Mouse (Mus musculus): ENCODE data around the gene Tert.

DNA sequence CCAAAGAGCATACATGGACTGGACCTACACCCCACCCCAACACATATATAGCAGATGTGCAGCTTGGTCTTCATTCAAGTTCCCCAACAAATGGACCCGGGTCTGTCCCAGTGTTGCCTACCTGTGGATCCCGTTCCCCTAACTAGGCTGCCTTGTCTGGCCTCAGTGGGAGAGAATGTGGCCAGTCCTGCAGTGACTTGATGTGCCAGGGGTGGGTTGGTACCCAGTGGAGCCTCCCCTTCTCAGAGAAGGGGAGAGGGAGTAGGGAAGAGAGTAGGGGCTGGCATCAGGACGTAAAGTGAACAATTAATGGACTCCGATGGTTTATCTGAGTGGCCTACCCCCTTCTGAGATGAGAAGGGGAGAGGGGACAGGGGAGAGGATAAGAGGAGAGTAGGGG is 23.7 kb upstream of the Tert start:
- TF ChIP-seq MAX (IDR thresholded peaks at IDR 0.05; ENCODE audit: low read length) (no peak), CTCF (conservative IDR thresholded peaks at IDR 0.05 in 1 of 2, IDR thresholded peaks at IDR 0.05 in 1 of 2; ENCODE audit: low read depth in 2 of 2, low read length in 2 of 2) (no peak)
